Mouse (Mus musculus) testis, adult 2 months (tissue): ENCODE measurements around the gene Pnkd. TPM values are rescaled to one million over a fixed set of nuclear protein-coding genes. Genes with fewer than 3 reads are reported as not detected.

ENCODE experiments used
- H3K27ac ChIP-seq: fragments of 200-500 bp; 2 replicates; pipeline ENCODE4 v1.5.1; 2012; ENCODE audit warnings: low read depth, low read length; ENCODE audit not compliant: control insufficient read depth, insufficient read depth
- H3K27me3 ChIP-seq: fragments of 200-500 bp; 2 replicates; pipeline ENCODE4 v1.6.1; 2012; ENCODE audit warnings: mild to moderate bottlenecking, low read length, moderate library complexity; ENCODE audit not compliant: control insufficient read depth, insufficient read depth
- H3K36me3 ChIP-seq: fragments of 200-500 bp; 2 replicates; pipeline ENCODE4 v1.6.1; 2012; ENCODE audit warnings: mild to moderate bottlenecking, low read length; ENCODE audit not compliant: control insufficient read depth, insufficient read depth
- H3K4me1 ChIP-seq: fragments of 200-500 bp; 2 replicates; pipeline ENCODE4 v1.6.1; 2012; ENCODE audit warnings: low read length; ENCODE audit not compliant: control insufficient read depth, insufficient read depth
- H3K4me3 ChIP-seq: fragments of 200-500 bp; 2 replicates; pipeline ENCODE4 v1.5.1; 2012; ENCODE audit warnings: low read depth, mild to moderate bottlenecking, low read length, moderate library complexity, mixed read lengths; ENCODE audit not compliant: control insufficient read depth
- CTCF ChIP-seq: fragments of 200-500 bp; IDR thresholded peaks from 2 replicates; pipeline ENCODE4 v1.5.1; 2012; ENCODE audit warnings: low read depth, mild to moderate bottlenecking, inconsistent platforms, low read length, moderate library complexity; ENCODE audit not compliant: control insufficient read depth, insufficient read depth, insufficient replicate concordance
- POLR2A ChIP-seq: fragments of 200-500 bp; IDR thresholded peaks from 2 replicates; pipeline ENCODE4 v1.6.1; 2012; ENCODE audit warnings: low read depth, mild to moderate bottlenecking, inconsistent platforms, low read length, moderate library complexity; ENCODE audit not compliant: control insufficient read depth
- polyA plus RNA-seq: library from polyadenylated mRNA; depleted of rRNA; stranded (reverse); fragments of >200 nt; gene quantifications from 2 replicates; pipeline ENCODE4 v1.2.3, GENCODE M21; 2012

The Pnkd gene
- polyA plus RNA-seq, 1 experiment = 119 TPM

DNA sequence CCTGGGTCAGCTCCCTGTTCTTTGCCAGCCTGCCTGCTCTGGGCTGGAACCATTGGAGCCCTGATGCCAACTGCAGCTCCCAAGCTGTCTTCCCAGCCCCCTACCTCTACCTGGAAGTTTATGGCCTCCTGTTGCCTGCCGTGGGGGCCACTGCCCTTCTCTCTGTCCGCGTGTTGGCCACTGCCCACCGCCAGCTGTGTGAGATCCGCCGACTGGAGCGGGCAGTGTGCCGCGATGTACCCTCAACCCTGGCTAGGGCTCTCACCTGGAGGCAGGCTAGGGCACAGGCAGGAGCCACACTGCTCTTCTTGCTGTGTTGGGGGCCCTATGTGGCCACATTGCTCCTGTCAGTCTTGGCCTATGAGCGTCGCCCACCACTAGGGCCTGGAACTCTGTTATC is 5.7 kb upstream of the Pnkd start:
- Histone ChIP-seq H3K36me3 (peaks cover 14% of the 10 kb centered on the region), H3K27ac (no peak overlapping the region), H3K27me3 (no peaks in the 10 kb centered on the region), H3K4me3 (peak overlapping the region; percentile 86), H3K4me1 (peaks cover 5% of the 10 kb centered on the region)
- TF ChIP-seq CTCF (no peak), POLR2A (peak; percentile 32; the same call in 1 of the 2 replicates)

DNA sequence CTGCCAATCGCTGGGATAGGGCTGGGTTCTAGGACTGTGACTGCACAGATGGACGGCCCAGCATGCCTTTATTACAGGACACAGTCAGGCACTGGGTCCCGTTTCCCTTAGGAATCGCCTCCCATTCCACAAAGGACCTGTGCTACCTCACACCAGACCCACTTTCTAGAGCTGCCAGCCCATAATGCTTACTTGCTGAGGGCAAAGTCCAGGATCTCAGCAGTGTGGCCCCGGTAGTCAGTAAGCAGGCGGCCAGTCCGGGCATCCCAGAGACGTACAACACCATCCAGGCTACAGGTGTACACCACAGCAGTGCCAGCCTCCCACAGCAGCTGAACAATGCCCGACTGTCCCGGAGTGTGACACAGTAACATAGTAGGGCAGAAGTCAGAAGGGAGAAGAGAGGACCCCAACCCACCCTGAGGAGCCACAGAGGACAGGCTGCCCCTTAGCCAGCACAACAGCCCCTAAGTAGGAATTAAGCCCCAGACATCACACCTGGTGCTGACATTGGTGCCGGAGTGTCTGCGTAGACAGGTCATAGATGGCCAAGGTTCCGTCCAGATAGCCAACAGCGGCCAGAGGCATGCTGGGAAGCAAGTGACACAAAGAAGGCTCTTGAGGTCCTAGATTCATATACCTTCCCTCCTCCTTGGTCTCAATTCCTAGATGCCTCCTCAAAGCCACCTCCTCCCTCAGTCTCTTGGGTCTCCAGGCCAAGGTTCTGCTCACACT is 4.0 kb upstream of the Pnkd start:
- Histone ChIP-seq H3K27me3 (no peaks in the 10 kb centered on the region), H3K4me3 (peak overlapping the region; percentile 86), H3K27ac (peak overlapping the region; percentile 91), H3K36me3 (peaks cover 14% of the 10 kb centered on the region), H3K4me1 (peaks cover 9% of the 10 kb centered on the region)
- TF ChIP-seq CTCF (no peak), POLR2A (peak; percentile 93; the same call in 1 of the 2 replicates)

DNA sequence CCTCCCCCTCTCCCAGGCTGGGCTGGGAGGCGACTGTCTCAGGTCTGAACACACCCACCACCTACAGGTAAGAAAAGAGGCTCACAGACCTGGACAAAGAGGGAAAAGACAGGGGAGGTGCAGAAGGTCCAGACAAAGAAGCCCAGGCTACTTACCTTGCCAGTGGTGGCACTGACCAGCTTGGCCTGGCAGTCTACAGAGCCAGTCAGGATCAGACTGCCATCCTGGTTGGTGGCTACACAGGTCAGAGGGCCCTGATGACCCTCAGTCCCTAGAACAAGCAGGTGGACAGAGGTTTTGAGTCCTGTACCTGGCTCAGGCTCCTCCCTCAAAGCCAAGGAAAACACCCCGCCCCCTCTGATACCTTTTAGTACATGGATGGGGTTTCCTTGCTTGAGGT is 3.4 kb upstream of the Pnkd start:
- no peaks in the 10 kb centered on the region for H3K27me3 ChIP-seq
- peaks cover 11% of the 10 kb centered on the region for H3K4me1 ChIP-seq
- TF ChIP-seq CTCF (no peak), POLR2A (no peak)
- H3K4me3 ChIP-seq = peak overlapping the region; percentile 86
- peak overlapping the region; percentile 91 for H3K27ac ChIP-seq
- H3K36me3 ChIP-seq = peaks cover 14% of the 10 kb centered on the region

DNA sequence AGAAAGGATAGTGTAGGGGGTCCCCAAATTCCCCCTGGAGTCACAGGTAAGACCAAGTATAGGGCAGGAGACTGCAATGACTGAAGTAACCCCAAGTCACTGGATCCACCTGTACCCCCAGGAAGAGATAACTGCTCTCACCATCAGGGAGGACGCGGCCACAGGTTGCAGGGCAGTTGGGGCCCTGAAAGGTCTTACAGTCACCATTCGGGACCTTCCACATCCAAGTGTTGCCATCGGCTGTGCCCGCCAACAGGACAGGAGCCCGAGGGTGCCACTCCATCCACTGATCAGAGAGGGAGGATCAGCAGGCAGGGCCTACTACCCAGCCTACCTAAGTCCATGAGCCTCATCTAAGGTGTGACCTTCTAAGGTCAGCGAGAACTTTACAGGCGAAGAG is 2.8 kb upstream of the Pnkd start:
- no peaks in the 10 kb centered on the region for H3K27me3 ChIP-seq
- H3K4me1 ChIP-seq = peaks cover 11% of the 10 kb centered on the region
- peak overlapping the region; percentile 32; the same call in 1 of the 2 replicates for H3K27ac ChIP-seq
- TF ChIP-seq POLR2A (no peak), CTCF (no peak)
- peaks cover 14% of the 10 kb centered on the region for H3K36me3 ChIP-seq
- H3K4me3 ChIP-seq = peak overlapping the region; percentile 86

DNA sequence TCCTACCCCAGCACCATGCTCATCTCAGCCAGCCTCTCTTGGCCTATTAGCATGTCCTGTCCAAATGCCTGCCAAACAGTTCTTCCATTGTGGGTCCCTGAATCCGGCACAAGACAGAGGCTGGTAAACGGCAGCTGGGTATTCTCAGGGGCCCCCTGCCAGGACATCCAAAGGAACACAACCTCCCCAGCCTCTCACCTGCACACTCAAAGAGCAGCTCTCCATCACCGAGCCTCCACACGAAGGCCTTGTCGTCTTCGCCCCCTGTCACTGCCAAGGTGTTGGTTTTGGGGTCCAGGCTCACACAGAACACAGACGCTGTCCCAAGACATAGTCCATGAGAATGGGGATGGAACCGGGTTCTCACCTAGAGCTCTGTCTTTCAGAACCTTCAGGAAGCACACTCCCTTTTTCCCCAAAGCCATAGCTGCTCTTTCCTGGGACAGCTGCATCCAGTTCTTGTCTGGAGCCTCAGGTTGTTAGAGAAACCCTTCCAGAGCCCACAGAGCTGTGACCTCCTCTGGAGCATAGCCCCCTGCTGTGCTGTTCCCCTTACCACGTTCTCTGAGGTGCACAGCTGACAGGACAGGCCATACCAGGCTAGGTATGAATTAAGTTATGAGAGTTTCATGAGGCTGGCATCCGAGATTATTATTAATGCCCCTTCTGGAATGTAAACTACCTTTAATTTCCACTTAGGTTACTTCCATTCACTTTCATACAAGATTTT is 1.7 kb upstream of the Pnkd start:
- peak overlapping the region; percentile 86 for H3K4me3 ChIP-seq
- TF ChIP-seq CTCF = no peak
- TF ChIP-seq POLR2A = 0 out of 2 replicates have a peak, but pooled peaks have one; percentile 2
- peaks cover 8% of the 10 kb centered on the region for H3K4me1 ChIP-seq
- peak overlapping the region; percentile 41 for H3K27ac ChIP-seq
- no peaks in the 10 kb centered on the region for H3K27me3 ChIP-seq
- peaks cover 14% of the 10 kb centered on the region for H3K36me3 ChIP-seq

DNA sequence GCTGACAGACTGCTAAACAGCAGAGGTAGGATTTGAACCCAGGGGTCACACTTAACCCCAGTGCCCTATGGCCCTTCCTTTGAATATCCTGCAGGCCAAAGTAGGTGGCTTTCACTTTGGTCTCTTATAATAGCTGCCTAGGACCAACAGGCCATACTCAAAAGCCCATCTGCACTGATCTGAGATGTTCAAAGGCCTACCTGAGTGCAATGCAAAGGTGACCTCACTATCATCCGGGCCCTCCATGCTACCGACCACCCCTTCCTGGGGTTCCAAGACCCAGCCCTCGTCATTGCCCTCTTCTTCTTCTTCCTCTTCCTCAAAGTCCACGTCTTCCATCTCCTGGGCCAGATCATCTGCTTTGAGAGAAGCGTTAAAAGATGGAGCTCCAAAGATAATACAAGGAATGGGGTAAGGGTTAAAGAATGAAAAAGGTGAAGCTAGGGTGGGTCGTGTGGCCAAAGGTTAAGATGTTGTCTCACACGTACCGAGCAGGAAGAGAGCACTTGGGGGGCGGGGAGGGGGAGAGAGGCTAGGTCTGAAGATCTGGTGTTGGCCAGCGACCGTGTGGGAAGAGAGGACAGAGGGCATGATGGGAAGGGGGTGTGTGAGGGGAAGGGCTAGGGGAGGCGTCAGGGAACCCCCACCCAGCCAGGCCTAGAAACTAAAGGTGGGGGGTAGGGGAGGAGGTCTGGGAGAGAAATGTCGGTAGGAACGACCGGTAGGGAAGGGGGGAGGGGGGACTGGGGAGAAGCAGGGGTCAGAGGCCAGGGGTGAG is 855 bp upstream of the Pnkd start:
- H3K4me1 ChIP-seq = peaks cover 8% of the 10 kb centered on the region
- peaks cover 14% of the 10 kb centered on the region for H3K36me3 ChIP-seq
- TF ChIP-seq CTCF = no peak
- TF ChIP-seq POLR2A = no peak
- H3K4me3 ChIP-seq = peak overlapping the region; percentile 96
- peak overlapping the region; percentile 92 for H3K27ac ChIP-seq
- H3K27me3 ChIP-seq = no peaks in the 10 kb centered on the region
